Mouse (Mus musculus) small intestine, adult 2 months (tissue): Measurements from ENCODE around the gene Taf1c.

Experiments
- CTCF ChIP-seq: fragments of 200-500 bp; IDR thresholded peaks from 2 replicates; pipeline ENCODE4 v1.5.1; 2012; ENCODE audit warnings: low read depth, mild to moderate bottlenecking, control low read depth, inconsistent platforms, low read length, moderate library complexity, mixed read lengths; ENCODE audit not compliant: insufficient replicate concordance, insufficient read length; ENCODE audit errors: extremely low read depth
- POLR2A ChIP-seq: fragments of 200-500 bp; IDR thresholded peaks from 2 replicates; pipeline ENCODE4 v1.6.1; 2012; ENCODE audit warnings: low read depth, mild to moderate bottlenecking, control low read depth, inconsistent platforms, low read length, moderate library complexity

- TF ChIP-seq CTCF (no peak), POLR2A (no peak)
Observed at GRCm38 (mm10) chr8:119588844-119589243, 16.2 kb downstream of the Taf1c start.
